Mouse (Mus musculus) adrenal gland, adult 2 months (tissue): ENCODE measurements around the gene Xrcc6. TPM values are rescaled to one million over a fixed set of nuclear protein-coding genes. Genes with fewer than 3 reads are reported as not detected.

Source experiments
- DNase-seq: peaks from one replicate; pipeline ENCODE4 v3.0.0; 2021
- long read RNA-seq: library from polyadenylated mRNA; stranded (forward); transcript quantifications from one replicate; pipeline ENCODE4 v2.0.0, GENCODE M21; 2021
- polyA plus RNA-seq: library from polyadenylated mRNA; depleted of rRNA; stranded (reverse); fragments of >200 nt; gene quantifications from 2 replicates; pipeline ENCODE4 v1.2.3, GENCODE M21; 2012; rRNA removed
- total RNA-seq, 2 experiments: library from RNA; stranded (reverse); gene quantifications; 2 replicates each; pipeline ENCODE4 v1.2.3; 2021

The Xrcc6 gene
- 10 to 100 TPM; 73.2 to 87.0 TPM for total RNA-seq
- polyA plus RNA-seq, result 23.8 and 27.6 TPM in 2 replicates
- long read RNA-seq, transcript Xrcc6-201 (13 exons, 2,114 nt), result major isoform, 38 of 55 reads
- long read RNA-seq, partial matches to known transcripts, result 1 of 55 reads
- long read RNA-seq, other reads (novel, unspliced or antisense), result 16 of 55 reads

DNA sequence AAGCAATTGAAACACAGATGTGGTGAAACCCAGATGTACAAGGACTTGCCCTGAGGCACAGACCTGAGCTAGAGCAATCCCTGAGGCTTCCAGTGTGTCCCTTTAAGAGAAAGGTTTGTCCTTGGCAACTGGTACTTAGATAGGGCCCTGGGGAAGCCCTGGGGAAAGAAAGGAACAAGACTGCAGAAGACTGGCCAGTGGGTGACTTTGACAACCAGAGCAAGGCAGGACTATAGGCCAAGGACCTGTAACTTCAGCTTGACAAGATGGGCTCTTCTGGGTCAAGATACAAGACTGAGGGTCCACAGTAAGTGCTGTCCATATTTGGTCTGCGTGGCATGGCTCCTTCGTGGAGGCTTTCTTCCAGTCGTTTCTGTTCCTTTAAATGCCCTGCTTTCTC, at the start of gene Xrcc6:
Xrcc6 (plus strand) TSS at position 190 of the 400 bp plus-strand sequence.
- DNase-seq, result no peak

DNA sequence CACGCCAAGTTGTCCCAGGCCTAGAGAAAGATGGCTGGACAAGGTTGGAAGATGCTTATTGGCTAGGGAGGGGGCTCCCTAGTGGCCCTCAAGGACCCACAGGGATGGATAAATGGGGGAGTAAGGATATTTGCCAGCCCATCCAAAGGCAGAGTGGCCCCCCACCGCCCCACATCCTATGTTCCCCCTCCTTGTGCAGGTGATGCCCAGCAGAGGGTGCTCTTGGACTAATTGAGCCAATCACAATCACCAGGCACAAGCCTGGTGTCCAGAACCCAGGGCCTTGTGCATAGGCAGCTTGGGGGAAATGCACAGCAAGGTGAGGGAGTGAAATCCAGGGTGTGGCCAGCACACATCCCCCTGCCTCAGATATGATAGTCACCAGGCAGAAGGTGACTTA, 49.4 kb upstream of the Xrcc6 start:
- DNase-seq, result peak; percentile 72

DNA sequence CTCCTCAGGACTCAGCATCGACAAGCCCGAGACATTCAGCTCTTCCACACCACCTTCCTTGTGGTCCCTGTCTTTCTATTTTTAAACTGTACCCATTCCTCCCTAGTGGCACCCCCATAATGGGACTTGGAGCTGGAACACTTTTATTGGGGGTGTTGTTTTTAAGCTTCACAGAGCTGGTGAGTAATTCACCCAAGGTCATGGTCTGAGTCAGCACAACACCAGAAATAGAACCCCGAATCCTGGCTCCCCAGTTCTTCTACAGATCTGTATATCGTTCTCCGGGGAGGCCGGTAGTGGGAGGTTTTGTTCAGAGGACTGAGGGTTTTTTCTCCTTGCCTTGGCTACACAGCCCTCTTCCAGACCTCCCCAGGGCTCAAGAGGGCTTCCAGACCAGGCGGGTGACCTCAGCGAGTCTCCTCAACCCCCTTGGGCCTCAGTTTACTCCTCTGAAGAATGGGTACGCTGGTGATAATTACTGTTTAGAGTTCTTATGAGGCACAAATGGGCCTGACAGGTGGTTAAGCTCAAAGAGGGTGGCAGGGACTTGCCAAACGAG, 48.4 kb upstream of the Xrcc6 start:
- peak; percentile 74 for DNase-seq

DNA sequence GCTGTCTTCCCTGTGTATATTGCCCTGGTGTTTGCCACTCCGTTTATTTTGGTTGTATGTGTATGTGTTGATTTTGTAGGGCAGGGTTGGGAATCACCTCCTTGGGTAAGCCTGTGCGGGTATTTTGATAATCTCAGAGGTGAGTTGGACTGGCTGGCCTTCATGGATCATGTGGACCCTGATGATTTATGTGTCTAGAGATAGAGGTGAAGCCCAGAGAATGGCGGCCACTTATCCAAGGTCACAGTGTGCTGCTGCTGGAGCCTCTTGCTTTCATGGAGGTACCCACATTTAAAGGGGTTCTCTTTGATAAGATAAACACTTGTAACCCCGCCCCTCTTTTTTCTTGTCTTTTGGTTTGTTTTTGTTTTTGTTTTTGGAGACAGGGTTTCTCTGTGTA, 47.9 kb upstream of the Xrcc6 start:
- no peak for DNase-seq

DNA sequence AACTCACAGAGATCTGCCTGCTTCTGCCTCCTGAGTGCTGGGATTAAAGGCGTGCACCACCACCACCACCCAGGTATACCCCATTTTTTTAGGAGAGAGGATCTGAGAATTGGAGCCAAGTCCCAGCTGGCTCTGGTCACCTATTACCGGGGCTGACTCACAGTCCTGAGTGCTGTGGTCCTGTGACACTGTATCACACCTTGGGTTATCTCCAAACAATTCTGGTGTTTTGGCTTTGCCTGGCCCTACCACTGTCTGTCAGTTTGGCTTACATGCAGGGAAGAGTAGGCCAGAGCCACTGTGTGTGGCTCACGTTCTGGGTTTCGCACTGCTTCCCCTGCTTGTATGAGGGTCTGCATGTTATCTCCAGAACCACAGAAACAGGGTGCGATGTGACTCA, 47.4 kb upstream of the Xrcc6 start:
- no peak for DNase-seq

DNA sequence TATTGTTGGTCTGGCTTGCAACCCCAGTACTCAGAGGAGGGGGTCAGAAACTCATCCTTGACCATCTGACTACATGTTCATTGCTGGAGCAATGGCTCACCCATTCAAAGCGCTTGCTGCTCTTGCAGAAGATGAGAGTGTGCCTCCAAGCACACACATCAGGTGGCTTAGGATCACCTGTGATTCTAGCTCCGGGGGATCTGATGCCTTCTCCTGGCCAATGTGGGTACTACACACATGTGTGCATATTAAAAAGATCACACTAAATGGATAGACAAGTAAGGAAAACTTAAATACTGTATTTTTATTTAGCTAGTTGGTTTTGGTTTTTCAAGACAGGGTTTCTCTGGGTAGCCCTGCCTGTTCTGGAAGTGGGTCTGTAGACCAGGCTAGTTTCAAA, 46.6 kb upstream of the Xrcc6 start:
- no peak for DNase-seq

DNA sequence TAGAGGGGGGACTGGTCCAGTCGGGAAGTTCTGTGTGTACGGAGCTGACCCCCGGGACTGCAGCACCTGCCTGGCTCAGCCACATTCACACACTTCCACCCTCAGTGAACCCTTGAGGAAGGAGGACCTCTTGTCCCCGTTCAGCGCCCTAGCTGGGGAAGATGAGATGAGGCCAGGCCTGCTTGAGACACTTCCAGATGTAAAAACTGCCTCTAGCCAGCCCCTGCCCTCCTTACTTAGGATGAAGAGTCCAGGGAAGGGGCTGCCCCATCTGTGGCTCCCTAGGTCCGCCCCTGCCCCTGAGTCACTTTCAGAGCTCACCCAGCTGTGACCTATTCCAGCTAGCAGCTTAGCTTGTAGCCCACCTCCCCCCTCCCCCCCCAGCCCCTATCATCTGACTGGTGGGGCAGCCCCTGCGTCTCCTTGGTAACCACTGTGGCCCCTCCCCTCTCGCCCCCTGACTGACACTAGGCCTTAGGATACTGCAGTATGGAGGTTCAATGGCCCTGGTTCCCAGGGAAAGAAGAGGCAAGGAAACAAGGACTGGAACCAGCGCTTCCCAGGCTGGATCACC, 44.4 kb upstream of the Xrcc6 start:
- no peak for DNase-seq

DNA sequence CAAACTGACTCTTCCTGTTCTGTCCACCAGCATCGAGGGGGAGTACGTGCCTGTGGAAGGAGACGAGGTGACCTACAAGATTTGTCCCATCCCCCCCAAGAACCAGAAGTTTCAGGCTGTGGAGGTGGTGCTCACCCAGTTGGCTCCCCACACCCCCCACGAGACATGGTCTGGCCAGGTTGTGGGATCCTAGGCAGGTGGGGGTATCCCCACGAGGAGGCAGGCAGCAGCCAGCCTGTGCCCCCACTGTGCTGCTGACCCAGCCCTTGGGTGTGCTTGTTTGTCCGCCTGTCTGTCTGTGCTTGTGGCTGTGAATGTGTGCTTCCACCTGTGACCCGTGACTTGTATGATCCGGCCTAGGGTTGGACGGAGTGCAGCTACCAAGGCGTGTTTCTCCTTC, 38.6 kb upstream of the Xrcc6 start:
- no peak for DNase-seq

DNA sequence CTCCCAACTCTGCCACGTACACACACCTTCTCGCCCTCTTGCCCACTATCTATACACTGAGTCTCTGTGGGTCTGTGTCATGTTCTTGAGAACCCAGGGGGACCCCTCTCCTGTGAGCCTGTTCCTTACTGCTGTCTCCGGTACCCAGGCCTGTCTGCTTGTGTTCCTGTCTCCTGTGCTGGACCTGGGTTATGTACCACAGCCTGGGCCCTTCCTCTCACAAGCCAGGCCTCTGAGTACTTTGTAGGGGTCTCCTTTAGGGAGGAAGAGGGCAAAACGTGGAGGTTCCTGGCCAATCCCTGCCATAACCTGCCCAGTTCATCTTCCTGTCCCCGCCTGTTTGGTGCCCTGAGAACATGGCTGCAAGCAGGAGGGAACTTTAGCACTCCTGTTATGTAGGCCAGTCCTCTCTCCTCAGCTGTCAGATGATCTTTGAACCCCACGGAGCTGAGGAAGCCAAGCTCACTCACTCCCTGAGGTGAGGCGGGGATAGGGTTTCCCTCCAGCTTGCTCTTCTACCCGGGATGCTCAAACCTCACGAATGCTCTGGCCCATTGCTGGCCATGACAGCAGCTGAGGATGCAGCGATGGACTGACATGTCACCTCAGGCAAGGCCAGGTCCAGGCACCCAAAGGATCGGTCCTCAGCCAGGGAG, 38.0 kb upstream of the Xrcc6 start:
- no peak for DNase-seq

DNA sequence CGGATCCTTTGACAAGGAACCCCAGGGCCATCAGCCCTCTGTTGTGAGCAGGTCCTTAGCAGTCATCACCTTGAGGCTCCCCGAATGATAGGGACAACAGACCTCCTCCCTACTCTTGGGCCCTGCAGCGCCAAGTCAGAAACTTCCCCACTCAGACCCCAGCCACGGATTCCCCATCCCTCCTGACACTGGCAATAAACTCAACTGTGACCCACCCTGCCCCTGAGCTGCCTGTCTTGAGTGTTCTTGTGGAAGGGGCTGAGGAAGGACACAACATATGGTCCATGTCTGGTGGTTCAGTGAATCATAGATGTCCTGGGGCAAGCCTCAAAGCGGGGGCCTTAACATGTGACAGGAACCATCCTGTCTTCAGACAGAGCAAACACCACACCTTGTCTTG, 36.9 kb upstream of the Xrcc6 start:
- no peak for DNase-seq

DNA sequence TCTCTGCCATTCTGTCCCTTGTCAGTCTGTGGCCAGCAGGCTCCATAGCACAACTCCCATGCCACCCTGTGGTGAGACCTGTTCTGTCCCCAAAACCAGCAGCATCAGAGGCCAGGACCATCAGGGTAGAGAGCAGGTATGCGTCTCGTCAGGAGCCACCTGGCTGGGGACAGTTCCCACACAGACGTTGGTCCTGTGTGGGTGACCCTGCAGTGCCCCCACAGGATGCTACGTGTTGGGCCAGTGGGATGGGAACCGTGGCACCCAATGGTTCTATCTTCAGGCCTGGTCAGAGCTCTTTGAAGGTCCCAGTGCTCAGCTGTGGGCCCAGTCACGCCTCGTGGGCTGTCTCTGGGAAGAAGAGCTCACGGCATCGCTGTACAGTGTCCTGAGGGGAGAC, 36.5 kb upstream of the Xrcc6 start:
- no peak for DNase-seq

DNA sequence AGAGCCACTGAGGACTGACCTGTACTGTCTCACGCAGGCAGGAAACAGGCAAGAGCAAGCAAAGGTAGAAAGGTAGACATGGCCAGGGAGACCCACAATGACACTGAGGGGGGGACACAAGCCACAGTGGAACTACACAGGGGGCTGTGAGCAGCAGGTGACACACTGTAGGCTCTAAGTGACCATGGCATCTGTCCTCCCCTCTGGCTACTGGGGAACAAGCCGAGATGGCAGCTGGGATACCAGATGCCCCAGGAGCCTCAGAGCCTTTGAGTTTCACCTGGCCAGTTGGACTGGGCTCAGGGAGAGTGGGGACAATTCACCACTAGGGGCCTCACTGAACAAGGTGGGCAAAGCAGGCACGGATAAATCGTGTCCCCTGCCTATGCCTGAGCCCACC, 35.3 kb upstream of the Xrcc6 start:
- no peak for DNase-seq

DNA sequence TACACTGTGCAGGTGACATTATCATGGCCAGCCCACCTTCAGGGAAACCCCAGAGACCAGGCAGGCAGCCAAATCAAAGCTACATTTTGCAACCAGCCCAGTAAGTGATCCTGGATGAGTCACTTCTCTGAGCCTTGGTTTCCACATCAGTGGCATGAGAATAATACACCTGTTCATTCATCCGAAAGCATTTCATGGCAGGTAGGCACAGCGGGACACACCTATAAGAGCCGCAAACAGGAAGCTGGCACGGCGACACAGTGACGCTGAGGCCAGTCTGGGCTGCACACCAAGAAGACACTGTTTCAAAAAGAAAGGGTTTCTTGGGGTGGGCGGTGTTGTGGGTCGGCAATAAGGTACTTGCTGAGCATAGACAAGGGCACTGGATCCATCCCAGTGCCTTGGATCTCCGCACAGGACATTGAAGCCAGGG, 33.5 kb upstream of the Xrcc6 start:
- no peak for DNase-seq

DNA sequence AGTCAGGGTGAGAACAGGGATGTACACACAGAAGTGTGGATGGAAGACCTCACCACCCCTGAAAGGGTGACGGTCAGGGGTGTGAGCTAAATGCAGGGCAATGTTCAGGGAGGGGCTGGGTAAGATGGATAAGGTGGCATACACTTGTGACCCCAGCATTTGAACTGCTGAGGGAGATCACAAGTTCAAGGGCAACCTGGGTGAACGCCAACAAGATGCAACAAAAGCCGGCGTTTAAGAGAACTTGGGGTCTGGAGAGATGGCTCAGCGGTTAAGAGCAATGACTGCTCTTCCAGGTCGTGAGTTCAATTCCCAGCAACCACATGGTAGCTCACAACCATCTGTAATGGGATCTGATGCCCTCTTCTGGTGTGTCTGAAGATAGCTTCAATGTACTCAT, 32.9 kb upstream of the Xrcc6 start:
- DNase-seq, result no peak

DNA sequence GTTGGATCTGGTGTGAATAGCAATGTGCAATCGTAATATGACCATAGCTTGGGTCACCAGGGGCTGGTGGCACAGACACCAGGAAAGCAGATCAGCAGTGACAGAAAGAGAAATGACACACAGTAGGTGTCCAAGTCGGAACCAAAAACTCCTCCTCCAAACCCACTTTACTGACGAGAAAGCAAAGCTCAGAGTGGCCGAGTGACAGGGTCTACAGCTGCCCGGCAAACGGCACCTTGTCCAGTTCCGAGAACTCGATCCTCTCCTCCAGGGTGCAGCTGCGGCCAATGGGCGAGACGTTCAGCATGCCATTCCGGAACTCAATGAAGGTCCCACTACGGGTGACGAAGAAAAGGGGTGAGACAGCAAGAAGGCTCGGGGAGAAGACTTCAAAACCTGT, 32.2 kb upstream of the Xrcc6 start:
- no peak for DNase-seq

DNA sequence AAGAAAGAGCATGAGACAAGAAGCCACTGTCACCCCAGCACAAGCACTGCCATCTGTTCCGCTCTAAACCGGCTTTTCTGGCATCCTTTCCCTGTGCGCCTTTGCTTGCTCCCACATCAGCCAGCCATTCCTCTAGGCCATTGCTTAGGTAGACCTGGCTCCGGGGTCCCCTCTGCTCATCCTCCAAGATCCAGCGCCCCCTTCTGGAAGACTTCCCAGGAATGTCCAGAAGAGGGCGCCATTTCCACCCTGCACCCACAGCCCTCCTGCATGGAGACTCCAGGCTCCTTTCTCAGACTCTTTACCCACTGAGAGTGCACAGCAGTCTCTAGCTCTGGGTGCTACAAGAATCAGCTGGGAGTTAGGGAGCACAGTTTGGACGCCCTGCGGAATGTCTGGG, 31.2 kb upstream of the Xrcc6 start:
- peak; percentile 34 for DNase-seq

DNA sequence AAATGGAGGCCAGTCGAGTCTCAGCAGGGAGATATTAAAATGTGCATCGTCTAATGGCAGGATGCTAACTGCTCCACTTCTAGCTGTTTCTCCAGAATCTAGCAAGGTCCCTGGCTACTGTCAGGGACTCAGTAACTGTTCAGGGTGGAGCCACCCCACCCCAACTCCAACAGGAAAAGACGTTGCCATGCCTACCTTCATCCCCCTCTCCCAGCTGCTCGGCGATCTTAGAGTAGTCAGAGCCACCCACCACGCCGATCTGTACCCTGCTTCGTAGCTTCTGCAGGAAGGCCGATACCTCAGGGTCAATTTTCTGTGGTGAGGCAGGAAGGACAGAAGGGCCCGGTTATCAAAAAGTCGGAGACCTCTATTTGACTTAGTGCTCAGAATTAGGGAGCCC, 30.0 kb upstream of the Xrcc6 start:
- DNase-seq, result no peak

DNA sequence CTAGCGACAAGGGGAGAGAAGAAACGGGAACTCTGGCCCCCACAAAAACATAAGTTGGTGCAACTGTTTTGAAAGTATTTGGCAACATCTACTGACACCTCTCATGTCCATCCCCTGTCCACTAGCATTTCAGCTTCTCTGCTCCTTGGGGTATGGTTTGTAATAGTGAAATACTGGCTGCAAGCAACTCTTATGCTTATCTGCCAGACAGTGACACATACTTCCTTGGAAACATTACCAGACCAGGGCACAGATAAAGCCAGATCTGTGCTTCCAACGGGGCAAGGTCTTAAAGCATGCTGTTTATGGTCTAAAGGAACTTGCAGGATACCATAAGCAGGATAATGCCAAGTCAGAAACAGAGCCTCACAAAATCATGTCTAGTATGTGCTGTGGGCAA, 28.7 kb upstream of the Xrcc6 start:
- DNase-seq, result peak; percentile 41

DNA sequence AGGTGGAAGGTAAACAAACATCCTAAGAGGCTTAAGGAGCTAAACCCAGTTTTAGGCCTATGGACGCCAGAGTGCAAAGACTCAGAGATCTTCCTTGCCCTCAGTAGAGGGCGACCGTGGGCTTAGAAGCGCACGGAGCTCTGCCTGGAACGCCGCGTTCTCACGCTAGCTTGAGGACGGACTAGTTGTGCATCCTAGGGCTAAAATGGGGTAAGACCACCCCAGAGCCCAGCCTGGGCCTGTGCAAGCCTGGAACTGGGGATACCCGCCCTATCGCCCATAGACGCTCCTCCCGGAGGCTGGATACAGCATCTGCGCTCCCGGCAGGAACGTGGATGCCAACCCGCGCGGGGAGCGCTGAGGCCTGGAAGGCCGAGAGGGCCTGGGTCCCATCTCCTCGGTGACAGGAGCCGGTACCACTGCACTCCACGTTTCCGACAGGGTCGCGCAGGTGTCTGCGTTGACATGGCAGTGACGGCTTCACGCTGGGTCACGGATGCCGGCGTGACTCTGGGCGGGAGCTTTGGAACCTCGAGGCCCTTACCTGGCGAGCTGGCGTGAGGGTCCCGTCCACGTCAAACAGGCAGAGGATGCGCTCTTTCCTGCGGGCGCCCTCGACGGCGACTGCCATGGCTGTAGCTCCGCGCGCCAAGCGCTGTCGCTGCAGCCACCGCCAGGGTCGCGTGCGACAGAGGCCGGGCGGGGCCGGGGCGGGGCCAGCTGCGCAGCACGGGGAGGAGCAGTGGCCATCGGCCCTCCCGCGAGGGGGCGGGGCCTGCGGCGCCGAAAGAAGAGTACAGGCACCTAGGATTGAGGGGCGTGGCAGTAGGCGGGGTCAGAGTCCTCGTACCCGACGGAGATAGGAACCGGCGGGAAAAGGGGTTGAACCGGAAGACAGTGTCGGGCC, 27.2 kb upstream of the Xrcc6 start, which contains the start of gene Pmm1:
Pmm1 (minus strand) TSS at position 760 of the 907 bp plus-strand sequence.
- DNase-seq, result peak; percentile 99

DNA sequence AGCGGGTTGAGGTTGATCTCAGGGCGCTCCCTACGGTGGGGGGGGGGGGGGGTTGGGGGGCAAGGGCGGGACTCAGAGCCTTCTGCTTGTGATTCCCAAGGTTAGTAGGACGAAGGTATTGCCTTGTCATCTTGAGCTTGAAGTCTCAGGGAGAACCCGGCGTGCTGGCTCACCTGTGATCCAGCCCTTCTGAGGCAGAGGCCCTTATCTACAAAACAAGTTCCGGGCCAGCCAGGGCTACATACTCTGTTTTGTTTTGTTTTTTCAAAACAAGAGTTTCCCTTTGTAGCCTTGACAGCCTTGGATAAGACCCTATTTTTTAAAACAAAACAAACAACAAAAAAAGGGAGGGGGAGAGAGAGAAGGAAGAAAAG, 26.6 kb upstream of the Xrcc6 start:
- no peak for DNase-seq

DNA sequence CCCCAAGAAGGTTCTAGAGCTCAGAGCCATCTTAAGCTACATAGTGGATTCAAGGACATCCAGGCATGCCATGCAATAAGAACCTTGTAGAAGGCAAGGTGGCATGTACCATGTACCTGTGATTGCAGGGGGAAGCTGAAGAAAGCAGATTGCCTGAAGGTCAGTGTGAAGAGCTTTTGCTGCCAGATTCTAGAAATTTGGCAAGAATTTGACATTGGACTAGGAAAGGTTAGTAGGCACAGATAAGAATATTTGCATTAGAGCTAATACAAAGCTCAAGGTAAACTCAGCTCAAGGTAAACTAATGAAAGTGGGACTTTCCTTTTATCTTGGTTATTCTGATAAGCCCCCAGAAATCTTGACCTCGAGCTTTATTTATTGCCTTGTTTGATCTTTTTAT, 23.4 kb upstream of the Xrcc6 start:
- DNase-seq, result no peak

DNA sequence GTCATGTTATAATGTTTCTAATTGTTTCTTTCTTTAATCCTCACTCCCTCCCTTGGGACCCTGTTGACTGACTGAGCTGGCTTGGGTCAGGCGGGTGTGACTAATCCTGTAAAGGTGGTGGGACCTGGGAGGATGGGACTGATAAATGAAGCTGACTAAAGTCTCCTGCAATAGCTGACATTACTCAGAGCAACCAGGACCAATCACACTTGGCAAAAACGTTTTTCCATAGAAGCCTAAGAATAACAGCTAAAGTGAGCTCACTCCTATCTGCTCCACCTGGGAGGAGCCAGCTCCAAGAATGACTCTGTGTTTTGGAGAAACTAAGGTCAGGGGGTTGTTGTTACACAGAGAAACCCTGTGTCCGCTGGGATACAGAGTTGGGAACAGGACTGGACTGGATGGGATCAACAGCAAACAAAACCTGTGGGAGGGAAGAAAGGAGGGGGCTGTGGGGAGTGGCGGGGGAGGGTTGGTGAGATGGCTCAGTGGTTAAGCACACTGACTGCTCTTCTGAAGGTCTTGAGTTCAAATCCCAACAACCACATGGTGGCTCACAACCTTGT, 22.6 kb upstream of the Xrcc6 start:
- peak; percentile 54 for DNase-seq
